Comparison of ENCODE assay signal across 16 mouse cellular contexts in genomic region chr5:36945713-36946112, GRCm38 (mm10). TPM values are rescaled to one million over a fixed set of nuclear protein-coding genes. Genes with fewer than 3 reads are reported as not detected.
DNase-seq lines count a peak whose midpoint lies in the region; ATAC-seq and TF ChIP-seq lines count a peak whose summit lies in the region.
"Had no signal": no experiment of that assay in that cellular context is flagged by ENCODE, and none has a peak within 500 bp of the region (broad histone marks: within the 10 kb centered on the region; RNA-seq: fewer than 3 reads in every experiment).

No protein-coding gene starts in this region.

- no peak overlapping the region; the same call in 1 of the 2 replicates for H3K9ac ChIP-seq in forebrain, embryonic 14.5 days (ENCODE audit: low read length)
- no peak overlapping the region for H3K9ac ChIP-seq in forebrain, postnatal 0 days
- H3K9ac ChIP-seq in midbrain, postnatal 0 days (replicated peaks; ENCODE audit: low read length, poor library complexity, severe bottlenecking) = no peak overlapping the region
- H3K9ac ChIP-seq: embryonic facial prominence, embryonic 15.5 days; limb, embryonic 13.5 days; liver, embryonic 13.5 days; lung, embryonic 14.5 days; midbrain, embryonic 12.5 days had no signal

- H3K9me3 ChIP-seq in forebrain, embryonic 14.5 days (replicated peaks; ENCODE audit: control insufficient read depth, low read length) = no peaks in the 10 kb centered on the region
- no peaks in the 10 kb centered on the region for H3K9me3 ChIP-seq in forebrain, postnatal 0 days (ENCODE audit: low read length)
- H3K9me3 ChIP-seq in midbrain, postnatal 0 days (ENCODE audit: low read length) = no peaks in the 10 kb centered on the region
- H3K9me3 ChIP-seq: embryonic facial prominence, embryonic 15.5 days; limb, embryonic 13.5 days; liver, embryonic 13.5 days; midbrain, embryonic 12.5 days had no signal

- H3K4me1 ChIP-seq in forebrain, embryonic 14.5 days (ENCODE audit: control insufficient read depth, insufficient read depth, low read length) = peaks cover 12% of the 10 kb centered on the region
- H3K4me1 ChIP-seq in forebrain, postnatal 0 days (ENCODE audit: insufficient read depth) = peaks cover 16% of the 10 kb centered on the region
- H3K4me1 ChIP-seq in midbrain, postnatal 0 days (ENCODE audit: insufficient read depth, low read length) = peaks cover 5% of the 10 kb centered on the region; the same call in 1 of the 2 replicates
- H3K4me1 ChIP-seq: embryonic facial prominence, embryonic 15.5 days; limb, embryonic 13.5 days; liver, embryonic 13.5 days had no signal

- TF ChIP-seq CTCF in layer of hippocampus, adult 2 months (conservative IDR thresholded peaks at IDR 0.05) = no peak
- 0 out of 2 replicates have a peak, but pooled peaks have one; percentile 9 for TF ChIP-seq CTCF in forebrain, postnatal 0 days (IDR thresholded peaks at IDR 0.05; ENCODE audit: low read depth)
- TF ChIP-seq CTCF in midbrain, postnatal 0 days (IDR thresholded peaks at IDR 0.05) = no peak

- no peak overlapping the region; the same call in 1 of the 2 replicates for H3K4me2 ChIP-seq in forebrain, embryonic 14.5 days (ENCODE audit: low read length)
- H3K4me2 ChIP-seq in forebrain, postnatal 0 days (ENCODE audit: low read depth) = no peak overlapping the region
- H3K4me2 ChIP-seq in midbrain, postnatal 0 days (ENCODE audit: low read depth, low read length, poor library complexity, severe bottlenecking) = no peak overlapping the region
- H3K4me2 ChIP-seq: embryonic facial prominence, embryonic 15.5 days; heart, embryonic 11.5 days; limb, embryonic 13.5 days; liver, embryonic 13.5 days; lung, embryonic 14.5 days; midbrain, embryonic 12.5 days had no signal

- no peaks in the 10 kb centered on the region for H3K36me3 ChIP-seq in forebrain, embryonic 14.5 days (ENCODE audit: control insufficient read depth, insufficient read depth, low read length)
- peaks cover 18% of the 10 kb centered on the region; the same call in 1 of the 2 replicates for H3K36me3 ChIP-seq in forebrain, postnatal 0 days (ENCODE audit: insufficient read depth)
- peaks cover 26% of the 10 kb centered on the region for H3K36me3 ChIP-seq in midbrain, postnatal 0 days (ENCODE audit: insufficient read depth, low read length)
- H3K36me3 ChIP-seq: embryonic facial prominence, embryonic 15.5 days; limb, embryonic 13.5 days; liver, embryonic 13.5 days; midbrain, embryonic 12.5 days had no signal

- no peak overlapping the region for H3K4me3 ChIP-seq in layer of hippocampus, adult 2 months
- H3K4me3 ChIP-seq in forebrain, embryonic 14.5 days (ENCODE audit: low read depth, low read length) = no peak overlapping the region
- no peak overlapping the region for H3K4me3 ChIP-seq in forebrain, postnatal 0 days (ENCODE audit: low read depth, low read length)
- no peak overlapping the region for H3K4me3 ChIP-seq in midbrain, postnatal 0 days (ENCODE audit: low read depth, low read length)
- H3K4me3 ChIP-seq: embryonic facial prominence, embryonic 15.5 days; limb, embryonic 13.5 days; liver, embryonic 13.5 days; midbrain, embryonic 12.5 days had no signal

- peaks cover 21% of the 10 kb centered on the region; the same call in 1 of the 2 replicates for H3K27me3 ChIP-seq in forebrain, embryonic 14.5 days (replicated peaks; ENCODE audit: control insufficient read depth, insufficient read depth, low read length)
- H3K27me3 ChIP-seq in forebrain, postnatal 0 days (ENCODE audit: insufficient read depth, low read length) = no peaks in the 10 kb centered on the region
- H3K27me3 ChIP-seq in midbrain, postnatal 0 days (ENCODE audit: insufficient read depth, low read length) = no peaks in the 10 kb centered on the region
- H3K27me3 ChIP-seq: embryonic facial prominence, embryonic 15.5 days; liver, embryonic 13.5 days; midbrain, embryonic 12.5 days had no signal

- 65% methylated on average over 2 of the region's 2 CpGs for WGBS in forebrain, embryonic 14.5 days
- 62% methylated on average over 2 of the region's 2 CpGs for WGBS in forebrain, postnatal 0 days
- 68% methylated on average over 2 of the region's 2 CpGs for WGBS in midbrain, postnatal 0 days

- 0 out of 2 replicates have a peak, but pooled peaks have one; percentile 1 for ATAC-seq in forebrain, embryonic 14.5 days
- ATAC-seq in forebrain, postnatal 0 days = no peak
- ATAC-seq in midbrain, postnatal 0 days (ENCODE audit: low FRiP score) = no peak
- no peak for ATAC-seq in CD4-positive, CD25-positive, alpha-beta regulatory T cell, adult 4 months
- ATAC-seq: Patski had no signal

- H3K27ac ChIP-seq in layer of hippocampus, adult 2 months = peak overlapping the region; percentile 87
- H3K27ac ChIP-seq in forebrain, embryonic 14.5 days (ENCODE audit: low read depth, low read length) = peak overlapping the region; percentile 76
- peak overlapping the region; percentile 88 for H3K27ac ChIP-seq in forebrain, postnatal 0 days (ENCODE audit: low read depth, low read length)
- peak overlapping the region; percentile 81 for H3K27ac ChIP-seq in midbrain, postnatal 0 days (ENCODE audit: low read depth, low read length)
- H3K27ac ChIP-seq: embryonic facial prominence, embryonic 15.5 days; limb, embryonic 13.5 days; liver, embryonic 13.5 days; macrophage had no signal

- no peak for DNase-seq in layer of hippocampus, adult 2 months (ENCODE audit: low spot score in 2 of 2)
- DNase-seq in layer of hippocampus, postnatal 25 days (ENCODE audit: extremely low spot score in 1 of 2, low spot score in 1 of 2) = no peak
- DNase-seq in forebrain, embryonic 14.5 days (ENCODE audit: low spot score) = no peak
- DNase-seq in forebrain, postnatal 0 days = no peak
- DNase-seq in midbrain, postnatal 0 days (ENCODE audit: low spot score) = no peak
- no peak for DNase-seq in lung, postnatal 14 days
- no peak for DNase-seq in layer of hippocampus, adult 18-20 months (ENCODE audit: low spot score in 2 of 2)

RNA-seq across cellular contexts. Expression of gene Wfs1, which starts 43.3 kb away (rescaled TPM):
- total RNA-seq in layer of hippocampus, adult 2 months (2021) = 100 to 1,000 TPM; 133 to 144 TPM
- 100 to 1,000 TPM; 191 to 192 TPM for total RNA-seq in layer of hippocampus, postnatal 25 days (2021)
- polyA plus RNA-seq in forebrain, embryonic 14.5 days (2014; fragmentation: Nextera tagmentation; extraction: Ambion mirVana) = 3.7 and 6.3 TPM in 2 replicates
- total RNA-seq in forebrain, postnatal 0 days (2014; rRNA removed) = 9.6 and 12.9 TPM in 2 replicates
- polyA plus RNA-seq in forebrain, postnatal 0 days (2015; fragmentation: Nextera tagmentation; extraction: Ambion mirVana) = 10.3 and 16.9 TPM in 2 replicates
- total RNA-seq in midbrain, postnatal 0 days (2014; rRNA removed) = 11.3 and 14.0 TPM in 2 replicates
- 11.9 and 12.8 TPM in 2 replicates for polyA plus RNA-seq in midbrain, postnatal 0 days (2015; fragmentation: Nextera tagmentation; extraction: Ambion mirVana)
- 1 to 10 TPM in 1 of 2 experiments, under 1 TPM in 1; 0.81 to 1.7 TPM for polyA plus RNA-seq in CD4-positive, CD25-positive, alpha-beta regulatory T cell, adult 4 months (2017; shearing (Covaris generic))
- total RNA-seq in layer of hippocampus, adult 18-20 months (2021) = 100 to 1,000 TPM; 145 to 182 TPM
